Mouse (Mus musculus) skeletal muscle tissue, adult 2 months (tissue): ENCODE data around the gene Poln.

Experiments used
- DNase-seq: peaks from one replicate; pipeline ENCODE4 v3.0.0-alpha.2; 2012; ENCODE audit warnings: low read depth, low spot score

Poln gene

DNA sequence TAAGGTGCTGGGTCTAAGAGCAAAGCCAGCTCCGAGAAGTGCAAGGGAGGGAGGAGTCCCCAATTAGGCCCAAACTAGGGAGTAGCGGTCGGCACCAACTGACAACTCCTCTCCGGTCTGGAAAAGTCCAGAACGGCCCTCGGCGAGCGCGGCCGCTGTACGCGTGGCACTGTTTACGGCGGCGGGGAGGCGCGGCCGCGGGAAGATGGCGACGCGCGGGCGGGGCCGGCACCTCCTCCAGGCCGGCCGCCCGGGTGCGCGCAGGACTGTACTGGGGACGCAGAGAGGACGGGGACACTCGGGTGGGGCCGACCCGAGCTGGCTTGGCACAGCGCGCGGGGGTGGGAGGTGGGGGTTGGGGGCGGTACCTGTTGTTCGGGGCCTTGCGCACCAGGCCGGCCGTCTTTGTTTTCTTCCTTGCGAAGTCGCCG lies 17.7 kb upstream of the Poln start:
- DNase-seq, result no peak

GRCm38 (mm10) chr5:34186391-34186790 lies 17.1 kb upstream of the Poln start:
- DNase-seq, result no peak

- no peak for DNase-seq
Measured at GRCm38 (mm10) chr5:34185791-34186190, 16.5 kb upstream of the Poln start.

- no peak for DNase-seq
Measured at GRCm38 (mm10) chr5:34185051-34185580, 15.9 kb upstream of the Poln start.

DNA sequence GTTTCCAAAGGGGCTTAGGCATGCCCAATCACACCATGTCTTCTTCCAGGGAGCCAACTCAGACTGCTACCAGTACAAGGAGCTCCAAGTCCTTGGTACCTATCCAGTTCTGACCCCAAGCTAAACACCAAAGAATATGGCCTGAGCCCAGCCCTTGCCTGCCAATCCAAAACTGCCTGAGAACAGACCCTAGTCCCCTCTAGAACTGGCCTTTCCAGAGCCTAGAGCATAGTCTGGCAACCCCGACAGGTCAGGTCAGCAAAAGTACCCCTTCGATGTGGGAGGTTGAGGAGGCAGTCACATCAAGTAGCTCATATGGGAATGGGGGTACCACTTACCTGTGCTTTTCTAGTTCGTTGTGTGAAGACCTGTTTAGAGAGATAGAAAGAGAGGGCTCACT lies 14.7 kb upstream of the Poln start:
- no peak for DNase-seq

- no peak for DNase-seq
Measured at GRCm38 (mm10) chr5:34183156-34183880, 14.1 kb upstream of the Poln start.

- no peak for DNase-seq
Measured at GRCm38 (mm10) chr5:34182486-34182885, 13.2 kb upstream of the Poln start.

- no peak for DNase-seq
Measured at GRCm38 (mm10) chr5:34177821-34178220, 8.6 kb upstream of the Poln start.

DNA sequence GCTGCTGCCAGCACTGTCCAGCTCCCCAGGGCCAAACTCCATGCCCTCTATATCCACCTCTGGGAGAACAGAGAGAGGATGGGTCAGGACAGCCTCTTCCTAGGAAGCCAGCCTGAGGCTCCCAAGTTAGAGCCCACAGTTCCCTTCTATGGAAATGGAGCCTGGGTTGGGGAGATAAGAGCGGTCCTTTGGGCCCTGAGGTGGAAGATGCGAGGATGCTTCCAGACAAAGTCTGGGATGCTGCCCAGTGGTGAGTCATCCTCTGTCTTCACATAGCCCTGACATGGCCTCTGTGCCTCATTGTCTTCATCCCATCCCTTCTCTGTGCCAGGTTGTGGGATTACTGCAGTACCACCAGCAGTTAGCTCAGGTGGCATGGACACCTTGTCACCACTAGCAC lies 7.8 kb upstream of the Poln start:
- no peak for DNase-seq

GRCm38 (mm10) chr5:34176691-34177090 lies 7.4 kb upstream of the Poln start:
- DNase-seq, result no peak

GRCm38 (mm10) chr5:34175403-34175694 lies 6.1 kb upstream of the Poln start:
- no peak for DNase-seq

GRCm38 (mm10) chr5:34174550-34175402 lies 5.5 kb upstream of the Poln start:
- no peak for DNase-seq

GRCm38 (mm10) chr5:34174021-34174420 lies 4.8 kb upstream of the Poln start:
- DNase-seq, result no peak

- DNase-seq, result no peak
Measured at GRCm38 (mm10) chr5:34170726-34171125, 1.5 kb upstream of the Poln start.

GRCm38 (mm10) chr5:34169954-34170353 lies 706 bp upstream of the Poln start:
- DNase-seq, result no peak

DNA sequence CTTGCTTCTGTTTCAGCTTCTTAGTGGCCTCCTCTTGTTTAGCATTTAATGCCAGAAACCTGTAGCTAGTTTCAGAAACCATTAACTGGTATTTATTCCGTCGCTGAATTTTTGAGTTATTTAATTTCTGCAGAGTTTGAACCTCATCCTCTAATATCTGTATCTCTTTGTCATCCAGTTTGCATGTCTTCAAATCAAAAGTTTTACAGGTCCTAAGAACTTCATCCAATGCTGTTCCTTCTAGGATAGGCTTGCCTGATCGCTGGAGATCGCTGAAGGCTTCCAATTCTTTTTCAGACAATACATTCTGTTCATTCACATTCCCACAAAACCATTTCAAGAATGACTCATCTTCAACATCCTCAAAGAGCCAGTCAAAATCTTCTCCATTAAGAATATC lies 1.4 kb downstream of the Poln start:
- DNase-seq, result no peak

DNA sequence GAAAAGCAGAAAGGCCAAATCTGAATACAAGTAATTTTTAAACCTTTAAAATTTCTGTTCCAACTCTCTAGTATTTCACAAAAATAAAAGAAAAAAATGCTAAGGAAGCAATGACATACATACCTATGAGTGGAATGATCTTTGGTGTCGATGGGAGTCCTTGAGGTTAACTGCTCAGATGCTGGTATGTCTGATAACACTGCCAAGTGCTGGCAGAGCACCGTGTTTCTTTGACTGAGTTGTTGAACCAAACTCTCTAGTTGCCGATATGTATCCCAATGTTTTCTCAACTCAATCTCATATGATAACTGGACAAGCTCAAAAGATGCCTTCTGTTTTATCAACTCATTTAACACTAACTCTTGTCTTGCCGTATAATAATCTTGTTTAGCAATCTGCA lies 3.5 kb downstream of the Poln start:
- DNase-seq, result no peak

GRCm38 (mm10) chr5:34148476-34148875 lies 20.8 kb downstream of the Poln start:
- no peak for DNase-seq

DNA sequence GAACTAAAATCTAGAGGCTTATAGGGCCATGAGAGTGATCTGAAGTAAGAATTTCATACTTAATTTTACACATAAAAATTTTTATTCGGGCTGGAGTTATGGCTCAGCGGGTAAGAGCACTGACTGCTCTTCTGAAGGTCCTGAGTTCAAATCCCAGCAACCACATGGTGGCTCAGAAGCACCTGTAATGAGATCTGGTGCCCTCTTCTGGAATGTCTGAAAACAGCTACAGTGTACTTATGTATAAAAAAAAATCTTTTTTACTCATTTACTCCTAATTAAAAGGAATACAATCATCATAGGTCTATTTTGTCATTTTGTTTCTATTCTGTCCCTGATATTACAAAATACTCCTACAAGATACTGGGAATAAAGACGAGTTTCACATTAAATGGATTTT lies 21.7 kb downstream of the Poln start:
- no peak for DNase-seq

DNA sequence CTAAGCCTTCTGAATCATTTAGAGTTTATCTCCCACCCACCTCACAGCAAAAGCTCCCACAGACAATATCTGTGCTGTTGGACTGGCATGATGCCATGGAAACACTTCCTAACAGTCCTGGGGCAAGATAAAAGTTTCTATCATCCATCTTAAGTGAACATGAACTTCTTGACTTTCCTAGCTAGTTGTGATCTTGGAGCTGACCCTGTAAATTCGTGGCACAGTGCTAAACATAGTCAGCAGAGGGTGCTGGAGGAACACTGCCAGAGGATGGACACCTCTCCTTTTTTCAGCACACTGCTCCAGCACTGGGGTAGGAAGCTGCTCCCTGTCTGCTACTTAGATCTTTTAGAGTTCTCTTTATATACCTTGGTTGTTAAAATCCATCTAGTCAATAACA lies 29.5 kb downstream of the Poln start:
- DNase-seq, result peak; percentile 5

GRCm38 (mm10) chr5:34132731-34133130 lies 36.5 kb downstream of the Poln start:
- no peak for DNase-seq

DNA sequence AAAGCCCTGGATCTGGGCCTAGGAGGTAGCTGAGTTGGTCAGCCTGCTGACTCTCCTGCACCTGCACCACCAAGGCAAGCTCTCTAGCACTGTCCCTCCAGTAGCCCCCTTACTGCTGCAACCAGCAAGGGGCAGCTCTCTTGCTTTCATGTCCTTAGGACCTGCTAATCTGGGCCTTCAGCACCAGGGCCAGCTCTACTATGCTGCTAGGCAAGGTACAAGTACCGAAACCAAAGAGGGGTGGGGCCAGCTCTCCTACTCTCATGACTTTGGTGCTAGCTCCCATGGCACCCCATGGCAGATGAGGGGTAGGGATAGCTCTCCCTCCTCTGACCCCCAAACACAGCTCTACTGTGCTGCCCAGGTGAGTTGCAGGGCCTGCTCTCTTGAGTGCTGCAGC lies 45.1 kb downstream of the Poln start:
- no peak for DNase-seq
